Mouse (Mus musculus) right cerebral cortex, postnatal 14 days (tissue): ENCODE results near the gene Lpp.

Source experiments
- DNase-seq: peaks from one replicate; pipeline ENCODE4 v3.0.0; 2022

Gene Lpp

GRCm38 (mm10) chr16:24438438-24438837 lies 45.1 kb downstream of the Lpp start:
- DNase-seq, result no peak

GRCm38 (mm10) chr16:24441338-24441737 lies 48.0 kb downstream of the Lpp start:
- DNase-seq, result no peak

GRCm38 (mm10) chr16:24442500-24443122 lies 49.3 kb downstream of the Lpp start:
- DNase-seq, result no peak

- no peak for DNase-seq
These were observed 49.8 kb downstream of the Lpp start for GRCm38 (mm10) chr16:24443123-24443515.

- no peak for DNase-seq
These were observed 50.2 kb downstream of the Lpp start for GRCm38 (mm10) chr16:24443555-24443954.

- no peak for DNase-seq
These were observed 51.5 kb downstream of the Lpp start for GRCm38 (mm10) chr16:24444818-24445217.

- no peak for DNase-seq
These were observed 52.2 kb downstream of the Lpp start for GRCm38 (mm10) chr16:24445473-24445872.

- no peak for DNase-seq
These were observed 53.1 kb downstream of the Lpp start for GRCm38 (mm10) chr16:24446449-24446848.

GRCm38 (mm10) chr16:24447666-24448492 lies 54.6 kb downstream of the Lpp start:
- DNase-seq, result no peak

GRCm38 (mm10) chr16:24448493-24448845 lies 55.2 kb downstream of the Lpp start:
- DNase-seq, result no peak

- DNase-seq, result no peak
These were observed 56.5 kb downstream of the Lpp start for GRCm38 (mm10) chr16:24449806-24450205.

- DNase-seq, result no peak
These were observed 56.9 kb downstream of the Lpp start for GRCm38 (mm10) chr16:24450256-24450655.

GRCm38 (mm10) chr16:24451123-24451522 lies 57.8 kb downstream of the Lpp start:
- DNase-seq, result no peak

- no peak for DNase-seq
These were observed 60.2 kb downstream of the Lpp start for GRCm38 (mm10) chr16:24453536-24453935.

- no peak for DNase-seq
These were observed 61.2 kb downstream of the Lpp start for GRCm38 (mm10) chr16:24454493-24454892.

- no peak for DNase-seq
These were observed 62.1 kb downstream of the Lpp start for GRCm38 (mm10) chr16:24455361-24455855.

- DNase-seq, result no peak
These were observed 70.5 kb downstream of the Lpp start for GRCm38 (mm10) chr16:24463842-24464241.

GRCm38 (mm10) chr16:24464436-24464835 lies 71.1 kb downstream of the Lpp start:
- no peak for DNase-seq

- DNase-seq, result no peak
These were observed 72.3 kb downstream of the Lpp start for GRCm38 (mm10) chr16:24465633-24466032.

- no peak for DNase-seq
These were observed 74.4 kb downstream of the Lpp start for GRCm38 (mm10) chr16:24467544-24468290.

GRCm38 (mm10) chr16:24469313-24469712 lies 76.0 kb downstream of the Lpp start:
- no peak for DNase-seq

GRCm38 (mm10) chr16:24470601-24471000 lies 77.3 kb downstream of the Lpp start:
- no peak for DNase-seq

- no peak for DNase-seq
These were observed 77.7 kb downstream of the Lpp start for GRCm38 (mm10) chr16:24471029-24471428.

GRCm38 (mm10) chr16:24471801-24472200 lies 78.5 kb downstream of the Lpp start:
- DNase-seq, result no peak
